Comparison of ENCODE assay signal across 9 mouse cellular contexts in genomic region chr2:131911341-131911740, GRCm38 (mm10). TPM values are rescaled to one million over a fixed set of nuclear protein-coding genes. Genes with fewer than 3 reads are reported as not detected.
DNase-seq lines count a peak whose midpoint lies in the region; ATAC-seq lines count a peak whose summit lies in the region.
"Had no signal": no experiment of that assay in that cellular context is flagged by ENCODE, and none has a peak within 500 bp of the region (broad histone marks: within the 10 kb centered on the region; RNA-seq: fewer than 3 reads in every experiment).

No protein-coding gene starts in this region.

- DNase-seq in kidney, adult 11 months = no peak
- peak; percentile 87 for DNase-seq in cerebellum, adult 9-10 months
- DNase-seq in hindbrain, embryonic 10.5 days (ENCODE audit: low spot score) = no peak
- DNase-seq in urinary bladder, adult 2 months (ENCODE audit: low spot score) = no peak
- DNase-seq in T-cell, adult 2 months (ENCODE audit: low spot score) = no peak

- H3K27ac ChIP-seq in kidney, embryonic 15.5 days = no peak overlapping the region
- H3K27ac ChIP-seq in hindbrain, embryonic 10.5 days = no peak overlapping the region
- H3K27ac ChIP-seq in neural tube, embryonic 12.5 days = peak overlapping the region; percentile 15; the same call in 1 of the 2 replicates

- H3K4me3 ChIP-seq in kidney, embryonic 15.5 days (replicated peaks) = peak overlapping the region; percentile 76; the same call in 1 of the 2 replicates
- H3K4me3 ChIP-seq in hindbrain, embryonic 10.5 days = peak overlapping the region; percentile 79; the same call in 1 of the 2 replicates
- H3K4me3 ChIP-seq in neural tube, embryonic 12.5 days = peak overlapping the region; percentile 72

- WGBS in kidney, embryonic 15.5 days = 18% methylated on average over 4 of the region's 4 CpGs
- 55% methylated on average over 4 of the region's 4 CpGs for WGBS in hindbrain, embryonic 10.5 days
- WGBS in neural tube, embryonic 12.5 days = 11% methylated on average over 4 of the region's 4 CpGs

- no peak overlapping the region for H3K9ac ChIP-seq in kidney, embryonic 15.5 days
- peak overlapping the region; percentile 33; the same call in 1 of the 2 replicates for H3K9ac ChIP-seq in neural tube, embryonic 12.5 days

- ATAC-seq in kidney, embryonic 15.5 days (replicated peaks; ENCODE audit: low FRiP score) = no peak
- no peak for ATAC-seq in neural tube, embryonic 12.5 days (ENCODE audit: low FRiP score, low read depth)
- ATAC-seq in granulocyte monocyte progenitor cell, adult 5-6 weeks (replicated peaks; ENCODE audit: poor library complexity, severe bottlenecking) = no peak

- no peaks in the 10 kb centered on the region for H3K36me3 ChIP-seq in kidney, embryonic 15.5 days
- H3K36me3 ChIP-seq in hindbrain, embryonic 10.5 days = no peaks in the 10 kb centered on the region
- peaks cover 3% of the 10 kb centered on the region; the same call in 1 of the 2 replicates for H3K36me3 ChIP-seq in neural tube, embryonic 12.5 days

- no peaks in the 10 kb centered on the region for H3K9me3 ChIP-seq in kidney, embryonic 15.5 days (replicated peaks)
- no peaks in the 10 kb centered on the region for H3K9me3 ChIP-seq in hindbrain, embryonic 10.5 days
- no peaks in the 10 kb centered on the region for H3K9me3 ChIP-seq in neural tube, embryonic 12.5 days

- H3K4me1 ChIP-seq in kidney, embryonic 15.5 days = peaks cover 31% of the 10 kb centered on the region
- peaks cover 33% of the 10 kb centered on the region for H3K4me1 ChIP-seq in hindbrain, embryonic 10.5 days (replicated peaks)
- H3K4me1 ChIP-seq in neural tube, embryonic 12.5 days = peaks cover 7% of the 10 kb centered on the region

- 0 out of 2 replicates have a peak, but pooled peaks cover 3% of the 10 kb centered on the region for H3K27me3 ChIP-seq in kidney, embryonic 15.5 days
- H3K27me3 ChIP-seq in hindbrain, embryonic 10.5 days (ENCODE audit: insufficient read depth, poor library complexity, severe bottlenecking) = peaks cover 7% of the 10 kb centered on the region; the same call in 1 of the 2 replicates
- H3K27me3 ChIP-seq in neural tube, embryonic 12.5 days (replicated peaks) = no peaks in the 10 kb centered on the region

- peak overlapping the region; percentile 24; the same call in 1 of the 2 replicates for H3K4me2 ChIP-seq in kidney, embryonic 15.5 days
- H3K4me2 ChIP-seq in neural tube, embryonic 12.5 days (replicated peaks) = peak overlapping the region; percentile 66

RNA-seq across cellular contexts. Expression of gene Prn, which starts 1.6 kb away (rescaled TPM):
- polyA plus RNA-seq in kidney, embryonic 15.5 days (2015; fragmentation: Nextera tagmentation; extraction: Ambion mirVana) = not detected in 2 replicates
- polyA plus RNA-seq in hindbrain, embryonic 10.5 days (2016; fragmentation: Nextera tagmentation; extraction: Ambion mirVana) = not detected in 2 replicates
- not detected in 2 replicates for polyA plus RNA-seq in neural tube, embryonic 12.5 days (2016; fragmentation: Nextera tagmentation; extraction: Ambion mirVana)
- polyA plus RNA-seq in urinary bladder, adult 2 months (2012; rRNA removed) = 0.07 TPM in 1 of 2 replicates, not detected in the other
- not detected in 2 replicates for total RNA-seq in granulocyte monocyte progenitor cell, adult 5-6 weeks (2014; fragmentation: Nextera tagmentation)
- total RNA-seq in granulocyte monocyte progenitor cell, adult 5-6 weeks (2017) = not detected in 2 replicates
- total RNA-seq: liver, adult 2 months had no signal
- polyA plus RNA-seq: liver, adult 2 months had no signal

RNA-seq across cellular contexts. Expression of gene Prnp, which starts 1.6 kb away (rescaled TPM):
- 45.1 and 47.4 TPM in 2 replicates for polyA plus RNA-seq in kidney, embryonic 15.5 days (2015; fragmentation: Nextera tagmentation; extraction: Ambion mirVana)
- 21.0 and 43.7 TPM in 2 replicates for polyA plus RNA-seq in hindbrain, embryonic 10.5 days (2016; fragmentation: Nextera tagmentation; extraction: Ambion mirVana)
- 74.5 and 75.1 TPM in 2 replicates for polyA plus RNA-seq in neural tube, embryonic 12.5 days (2016; fragmentation: Nextera tagmentation; extraction: Ambion mirVana)
- 161 and 189 TPM in 2 replicates for polyA plus RNA-seq in urinary bladder, adult 2 months (2012; rRNA removed)
- total RNA-seq in granulocyte monocyte progenitor cell, adult 5-6 weeks (2014; fragmentation: Nextera tagmentation) = 1.2 TPM in 1 of 2 replicates, not detected in the other
- total RNA-seq in granulocyte monocyte progenitor cell, adult 5-6 weeks (2017) = 1.6 and 2.9 TPM in 2 replicates

RNA-seq across cellular contexts. Expression of gene Prnd, which starts 39.3 kb away (rescaled TPM):
- 18.9 and 20.8 TPM in 2 replicates for polyA plus RNA-seq in kidney, embryonic 15.5 days (2015; fragmentation: Nextera tagmentation; extraction: Ambion mirVana)
- 4.1 and 5.5 TPM in 2 replicates for polyA plus RNA-seq in hindbrain, embryonic 10.5 days (2016; fragmentation: Nextera tagmentation; extraction: Ambion mirVana)
- polyA plus RNA-seq in neural tube, embryonic 12.5 days (2016; fragmentation: Nextera tagmentation; extraction: Ambion mirVana) = 9.8 and 11.0 TPM in 2 replicates
- polyA plus RNA-seq in urinary bladder, adult 2 months (2012; rRNA removed) = 0.90 and 1.2 TPM in 2 replicates
- not detected in 2 replicates for total RNA-seq in granulocyte monocyte progenitor cell, adult 5-6 weeks (2014; fragmentation: Nextera tagmentation)
- not detected in 2 replicates for total RNA-seq in granulocyte monocyte progenitor cell, adult 5-6 weeks (2017)
- total RNA-seq: liver, adult 2 months had no signal
- polyA plus RNA-seq: liver, adult 2 months had no signal

RNA-seq across cellular contexts. Expression of gene Erv3, which starts 51.8 kb away (rescaled TPM):
- not detected in 2 replicates for polyA plus RNA-seq in kidney, embryonic 15.5 days (2015; fragmentation: Nextera tagmentation; extraction: Ambion mirVana)
- 0.05 TPM in 1 of 2 replicates, not detected in the other for polyA plus RNA-seq in hindbrain, embryonic 10.5 days (2016; fragmentation: Nextera tagmentation; extraction: Ambion mirVana)
- polyA plus RNA-seq in neural tube, embryonic 12.5 days (2016; fragmentation: Nextera tagmentation; extraction: Ambion mirVana) = not detected in 2 replicates
- polyA plus RNA-seq in urinary bladder, adult 2 months (2012; rRNA removed) = 0.33 and 0.37 TPM in 2 replicates
- total RNA-seq in granulocyte monocyte progenitor cell, adult 5-6 weeks (2014; fragmentation: Nextera tagmentation) = not detected in 2 replicates
- total RNA-seq in granulocyte monocyte progenitor cell, adult 5-6 weeks (2017) = not detected in 2 replicates
- total RNA-seq: liver, adult 2 months had no signal
- polyA plus RNA-seq: liver, adult 2 months had no signal
